In genomic region chr4:133063799-133064198, GRCm38 (mm10) we compare ENCODE assay signal across 12 mouse cellular contexts. TPM values are rescaled to one million over a fixed set of nuclear protein-coding genes. Genes with fewer than 3 reads are reported as not detected.
A peak's percentile ranks its signal among the peaks of the same experiment; 100 is the strongest.
DNase-seq lines count a peak whose midpoint lies in the region; ATAC-seq lines count a peak whose summit lies in the region.
"Had no signal": no experiment of that assay in that cellular context is flagged by ENCODE, and none has a peak within 500 bp of the region (broad histone marks: within the 10 kb centered on the region; RNA-seq: fewer than 3 reads in every experiment).

No protein-coding gene starts in this region.

- H3K4me2 ChIP-seq in kidney, embryonic 14.5 days (replicated peaks; ENCODE audit: low read depth, low read length) = no peak overlapping the region
- H3K4me2 ChIP-seq in intestine, embryonic 15.5 days (replicated peaks) = no peak overlapping the region
- H3K4me2 ChIP-seq: lung, embryonic 14.5 days had no signal

- no peak overlapping the region for H3K27ac ChIP-seq in kidney, embryonic 14.5 days (ENCODE audit: low read depth, low read length)
- no peak overlapping the region for H3K27ac ChIP-seq in intestine, embryonic 15.5 days
- H3K27ac ChIP-seq: hindbrain, embryonic 10.5 days; midbrain, embryonic 10.5 days had no signal

- peaks cover 8% of the 10 kb centered on the region for H3K4me1 ChIP-seq in kidney, embryonic 14.5 days (ENCODE audit: control insufficient read depth, insufficient read depth, low read length)
- H3K4me1 ChIP-seq in intestine, embryonic 15.5 days (replicated peaks) = peaks cover 20% of the 10 kb centered on the region

- peaks cover 81% of the 10 kb centered on the region for H3K36me3 ChIP-seq in kidney, embryonic 14.5 days (ENCODE audit: control insufficient read depth, insufficient read depth, low read length)
- peaks cover 65% of the 10 kb centered on the region for H3K36me3 ChIP-seq in intestine, embryonic 15.5 days

- no peaks in the 10 kb centered on the region for H3K27me3 ChIP-seq in kidney, embryonic 14.5 days (ENCODE audit: control insufficient read depth, insufficient read depth, low read length)
- H3K27me3 ChIP-seq in intestine, embryonic 15.5 days (replicated peaks) = no peaks in the 10 kb centered on the region

- DNase-seq in kidney, adult 11 months = peak; percentile 90
- peak; percentile 85 to 92 for DNase-seq in kidney, postnatal 25 days
- DNase-seq in yolk sac, embryonic 10.5 days (ENCODE audit: low spot score) = peak; percentile 86
- no peak for DNase-seq in cerebellum, postnatal 4 days (ENCODE audit: low spot score in 2 of 2)
- no peak for DNase-seq in cerebellum, adult 8-10 months
- DNase-seq: lung, embryonic 14.5 days; thymus, postnatal 36 days had no signal

- no peak overlapping the region for H3K9ac ChIP-seq in kidney, embryonic 14.5 days (ENCODE audit: low read depth, low read length)
- H3K9ac ChIP-seq in intestine, embryonic 15.5 days = no peak overlapping the region
- H3K9ac ChIP-seq: lung, embryonic 14.5 days had no signal

- 80% methylated on average over 13 of the region's 13 CpGs for WGBS in kidney, embryonic 14.5 days
- 74% methylated on average over 13 of the region's 13 CpGs for WGBS in intestine, embryonic 15.5 days

- ATAC-seq in kidney, embryonic 14.5 days (ENCODE audit: low FRiP score, low TSS enrichment) = no peak
- ATAC-seq in intestine, embryonic 15.5 days = peak; percentile 29; the same call in 1 of the 2 replicates
- no peak for ATAC-seq in megakaryocyte progenitor cell, adult 5-6 weeks (replicated peaks; ENCODE audit: poor library complexity)

- no peak overlapping the region for H3K4me3 ChIP-seq in kidney, embryonic 14.5 days (ENCODE audit: low read length)
- H3K4me3 ChIP-seq in intestine, embryonic 15.5 days (replicated peaks) = no peak overlapping the region
- H3K4me3 ChIP-seq: hindbrain, embryonic 10.5 days; midbrain, embryonic 10.5 days had no signal

- no peaks in the 10 kb centered on the region for H3K9me3 ChIP-seq in kidney, embryonic 14.5 days (ENCODE audit: control insufficient read depth, low read length)
- no peaks in the 10 kb centered on the region for H3K9me3 ChIP-seq in intestine, embryonic 15.5 days
- H3K9me3 ChIP-seq: hindbrain, embryonic 10.5 days; midbrain, embryonic 10.5 days had no signal

RNA-seq across cellular contexts. Expression of gene Ahdc1, which starts 52.7 kb away (rescaled TPM):
- polyA plus RNA-seq in kidney, embryonic 14.5 days (2014; fragmentation: Nextera tagmentation; extraction: Ambion mirVana) = 11.3 and 12.1 TPM in 2 replicates
- 5.4 and 6.3 TPM in 2 replicates for polyA plus RNA-seq in intestine, embryonic 15.5 days (2015; fragmentation: Nextera tagmentation; extraction: Ambion mirVana)
- 4.1 and 5.3 TPM in 2 replicates for total RNA-seq in megakaryocyte progenitor cell, adult 5-6 weeks (2015)
- total RNA-seq in megakaryocyte progenitor cell, adult 5-6 weeks (2017) = 0.81 and 3.8 TPM in 2 replicates

Comparison
In these comparisons a context has a peak if more than half of its experiments do, and no peak if none do; other contexts are left out.
1. DNase-seq: peak in kidney, adult 11 months (single experiment), kidney, postnatal 25 days (2 of 2) and yolk sac, embryonic 10.5 days (single experiment); none in cerebellum, postnatal 4 days (0 of 2) and cerebellum, adult 8-10 months (single experiment).